Mouse (Mus musculus): ENCODE data around the gene Tubb1. TPM values are rescaled to one million over a fixed set of nuclear protein-coding genes. Genes with fewer than 3 reads are reported as not detected.

Gene Tubb1
- polyA plus RNA-seq (2015; fragmentation: Nextera tagmentation; extraction: Ambion mirVana), result 1.6 and 2.6 TPM in 2 replicates

GRCm38 (mm10) chr2:174450353-174450752, at the start of gene Tubb1:
Gene Tubb1, plus strand, starts transcription at chr2:174450695.
- Histone ChIP-seq H3K27me3 (no peaks in the 10 kb centered on the region), H3K4me2 (no peak within 1 kb of the TSS), H3K9me3 (replicated peaks) (no peaks in the 10 kb centered on the region), H3K27ac (no peak within 1 kb of the TSS), H3K4me3 (replicated peaks) (no peak within 1 kb of the TSS), H3K36me3 (no peaks in the 10 kb centered on the region), H3K9ac (no peak within 1 kb of the TSS), H3K4me1 (peaks cover 7% of the 10 kb centered on the region; the same call in 1 of the 2 replicates)
- 73% methylated on average over 4 of the region's 4 CpGs for WGBS
- no peak for ATAC-seq (replicated peaks; ENCODE audit: low FRiP score)

GRCm38 (mm10) chr2:174410222-174410621, 40.3 kb upstream of the Tubb1 start:
- 32% methylated on average over 2 of the region's 2 CpGs for WGBS
- no peak; the same call in 1 of the 2 replicates for ATAC-seq (replicated peaks; ENCODE audit: low FRiP score)
- H3K9ac ChIP-seq, result no peak overlapping the region
- no peaks in the 10 kb centered on the region for H3K27me3 ChIP-seq
- no peak overlapping the region for H3K27ac ChIP-seq
- no peak overlapping the region for H3K4me3 ChIP-seq (replicated peaks)
- no peaks in the 10 kb centered on the region for H3K4me1 ChIP-seq
- H3K36me3 ChIP-seq, result no peaks in the 10 kb centered on the region
- no peaks in the 10 kb centered on the region for H3K9me3 ChIP-seq (replicated peaks)
- H3K4me2 ChIP-seq, result no peak overlapping the region

- H3K27ac ChIP-seq, result no peak overlapping the region
- no peak for ATAC-seq (replicated peaks; ENCODE audit: low FRiP score)
- H3K9ac ChIP-seq, result no peak overlapping the region
- no peaks in the 10 kb centered on the region for H3K36me3 ChIP-seq
- H3K4me2 ChIP-seq, result no peak overlapping the region
- H3K9me3 ChIP-seq (replicated peaks), result no peaks in the 10 kb centered on the region
- H3K4me3 ChIP-seq (replicated peaks), result no peak overlapping the region
- 71% methylated on average over 7 of the region's 7 CpGs for WGBS
- H3K27me3 ChIP-seq, result no peaks in the 10 kb centered on the region
- peaks cover 12% of the 10 kb centered on the region for H3K4me1 ChIP-seq
Measured at GRCm38 (mm10) chr2:174413127-174413526, 37.4 kb upstream of the Tubb1 start.

GRCm38 (mm10) chr2:174415001-174415730, 35.3 kb upstream of the Tubb1 start:
- Histone ChIP-seq H3K4me3 (replicated peaks) (peak overlapping the region; percentile 84), H3K36me3 (peaks cover 7% of the 10 kb centered on the region; the same call in 1 of the 2 replicates), H3K4me1 (peaks cover 12% of the 10 kb centered on the region), H3K27ac (no peak overlapping the region), H3K9me3 (replicated peaks) (no peaks in the 10 kb centered on the region), H3K9ac (no peak overlapping the region), H3K4me2 (peak overlapping the region; percentile 70), H3K27me3 (no peaks in the 10 kb centered on the region)
- ATAC-seq (replicated peaks; ENCODE audit: low FRiP score), result no peak; the same call in 1 of the 2 replicates
- 44% methylated on average over 18 of the region's 18 CpGs for WGBS

- 0 out of 2 replicates have a peak within 1 kb of the TSS, but pooled peaks have one; percentile 57 for H3K27ac ChIP-seq
- no peaks in the 10 kb centered on the region for H3K27me3 ChIP-seq
- H3K4me2 ChIP-seq, result peak within 1 kb of the TSS; percentile 70
- H3K36me3 ChIP-seq, result peaks cover 14% of the 10 kb centered on the region
- H3K4me3 ChIP-seq (replicated peaks), result peak within 1 kb of the TSS; percentile 84
- H3K9ac ChIP-seq, result peak within 1 kb of the TSS; percentile 89
- WGBS, result under 1% methylated on average over 40 of the region's 40 CpGs
- H3K9me3 ChIP-seq (replicated peaks), result no peaks in the 10 kb centered on the region
- H3K4me1 ChIP-seq, result peaks cover 12% of the 10 kb centered on the region
- peak; percentile 96 for ATAC-seq (replicated peaks; ENCODE audit: low FRiP score)
Measured at GRCm38 (mm10) chr2:174415731-174416310, 34.7 kb upstream of the Tubb1 start, which contains the start of gene Nelfcd. Gene Nelfcd, plus strand, starts transcription at chr2:174415804.

GRCm38 (mm10) chr2:174421107-174421506, 29.4 kb upstream of the Tubb1 start:
- peaks cover 14% of the 10 kb centered on the region for H3K4me1 ChIP-seq
- no peak overlapping the region for H3K9ac ChIP-seq
- no peaks in the 10 kb centered on the region for H3K27me3 ChIP-seq
- H3K36me3 ChIP-seq, result peaks cover 66% of the 10 kb centered on the region
- no peak for ATAC-seq (replicated peaks; ENCODE audit: low FRiP score)
- no peak overlapping the region for H3K4me2 ChIP-seq
- H3K9me3 ChIP-seq (replicated peaks), result no peaks in the 10 kb centered on the region
- no peak overlapping the region for H3K4me3 ChIP-seq (replicated peaks)
- WGBS, result 84% methylated on average over 6 of the region's 6 CpGs
- no peak overlapping the region for H3K27ac ChIP-seq

GRCm38 (mm10) chr2:174424301-174425085, 26.0 kb upstream of the Tubb1 start:
- H3K9me3 ChIP-seq (replicated peaks), result no peaks in the 10 kb centered on the region
- H3K27me3 ChIP-seq, result no peaks in the 10 kb centered on the region
- no peak overlapping the region for H3K27ac ChIP-seq
- no peak overlapping the region for H3K9ac ChIP-seq
- ATAC-seq (replicated peaks; ENCODE audit: low FRiP score), result peak; percentile 75
- no peak overlapping the region for H3K4me2 ChIP-seq
- WGBS, result 73% methylated on average over 11 of the region's 11 CpGs
- no peak overlapping the region for H3K4me3 ChIP-seq (replicated peaks)
- peaks cover 99% of the 10 kb centered on the region for H3K36me3 ChIP-seq
- H3K4me1 ChIP-seq, result peaks cover 19% of the 10 kb centered on the region

- H3K9ac ChIP-seq, result no peak overlapping the region
- H3K27me3 ChIP-seq, result no peaks in the 10 kb centered on the region
- ATAC-seq (replicated peaks; ENCODE audit: low FRiP score), result no peak
- H3K4me1 ChIP-seq, result peaks cover 19% of the 10 kb centered on the region
- no peak overlapping the region for H3K27ac ChIP-seq
- peaks cover 92% of the 10 kb centered on the region for H3K36me3 ChIP-seq
- H3K4me2 ChIP-seq, result no peak overlapping the region
- no peak overlapping the region for H3K4me3 ChIP-seq (replicated peaks)
- WGBS, result 88% methylated on average over 12 of the region's 12 CpGs
- no peaks in the 10 kb centered on the region for H3K9me3 ChIP-seq (replicated peaks)
Measured at GRCm38 (mm10) chr2:174426856-174427255, 23.6 kb upstream of the Tubb1 start.

- Histone ChIP-seq H3K36me3 (peaks cover 84% of the 10 kb centered on the region), H3K4me1 (peaks cover 22% of the 10 kb centered on the region), H3K27me3 (no peaks in the 10 kb centered on the region), H3K9me3 (replicated peaks) (no peaks in the 10 kb centered on the region), H3K27ac (peak overlapping the region; percentile 59; the same call in 1 of the 2 replicates), H3K4me2 (no peak overlapping the region), H3K9ac (no peak overlapping the region), H3K4me3 (replicated peaks) (no peak overlapping the region)
- WGBS, result 71% methylated on average over 18 of the region's 18 CpGs
- ATAC-seq (replicated peaks; ENCODE audit: low FRiP score), result peak; percentile 33; the same call in 1 of the 2 replicates
Measured at GRCm38 (mm10) chr2:174428076-174428835, 22.2 kb upstream of the Tubb1 start.

- Histone ChIP-seq H3K9me3 (replicated peaks) (no peaks in the 10 kb centered on the region), H3K4me2 (no peak overlapping the region), H3K27ac (no peak overlapping the region), H3K27me3 (no peaks in the 10 kb centered on the region), H3K4me3 (replicated peaks) (no peak overlapping the region), H3K4me1 (peaks cover 21% of the 10 kb centered on the region), H3K36me3 (peaks cover 76% of the 10 kb centered on the region), H3K9ac (no peak overlapping the region)
- 80% methylated on average over 10 of the region's 10 CpGs for WGBS
- no peak for ATAC-seq (replicated peaks; ENCODE audit: low FRiP score)
Measured at GRCm38 (mm10) chr2:174428996-174429591, 21.4 kb upstream of the Tubb1 start.

GRCm38 (mm10) chr2:174434943-174435342, 15.6 kb upstream of the Tubb1 start:
- WGBS, result 94% methylated on average over 9 of the region's 9 CpGs
- no peak overlapping the region for H3K4me2 ChIP-seq
- no peaks in the 10 kb centered on the region for H3K27me3 ChIP-seq

More at GRCm38 (mm10) chr2:174434943-174435342, 15.6 kb upstream of the Tubb1 start:
- H3K36me3 ChIP-seq, result peaks cover 24% of the 10 kb centered on the region; the same call in 1 of the 2 replicates
- ATAC-seq (replicated peaks; ENCODE audit: low FRiP score), result no peak
- H3K4me3 ChIP-seq (replicated peaks), result no peak overlapping the region
- H3K9ac ChIP-seq, result no peak overlapping the region
- no peak overlapping the region for H3K27ac ChIP-seq
- no peaks in the 10 kb centered on the region for H3K9me3 ChIP-seq (replicated peaks)
- peaks cover 28% of the 10 kb centered on the region for H3K4me1 ChIP-seq
